Mouse (Mus musculus) heart, embryonic 10.5 days (tissue): ENCODE measurements at regions not wholly inside any gene's neighbourhood (a gene's known extent, or its start where the extent isn't known, plus 50 kb on each side); places are given as distances from the start of the nearest gene placed in this dataset.

Experiments used
- DNase-seq: peaks from one replicate; pipeline ENCODE4 v3.0.0-alpha.2; 2017; ENCODE audit warnings: low spot score
- H3K27ac ChIP-seq: fragments of 300-500 bp; sonication (generic); 2 replicates; pipeline ENCODE4 v1.5.1; 2016; ENCODE audit warnings: mild to moderate bottlenecking
- H3K27me3 ChIP-seq: fragments of 300-500 bp; sonication (generic); 2 replicates; pipeline ENCODE4 v1.6.1; 2016; ENCODE audit warnings: mild to moderate bottlenecking; ENCODE audit not compliant: poor library complexity, insufficient read depth, severe bottlenecking
- H3K36me3 ChIP-seq: fragments of 300-500 bp; sonication (generic); 2 replicates; pipeline ENCODE4 v1.6.1; 2016; ENCODE audit warnings: mild to moderate bottlenecking, moderate library complexity
- H3K4me1 ChIP-seq: fragments of 300-500 bp; sonication (generic); 2 replicates; pipeline ENCODE4 v1.6.1; 2016; ENCODE audit warnings: mild to moderate bottlenecking
- H3K4me3 ChIP-seq: fragments of 300-500 bp; sonication (generic); 2 replicates; pipeline ENCODE4 v1.5.1; 2016; ENCODE audit warnings: mild to moderate bottlenecking, moderate library complexity
- H3K9me3 ChIP-seq: fragments of 300-500 bp; sonication (generic); 2 replicates; pipeline ENCODE4 v1.6.1; 2016; ENCODE audit warnings: mild to moderate bottlenecking, moderate library complexity
- WGBS: fragments of 180-500 bp; shearing (Covaris S2); methylation state at CpG from one replicate; pipeline ENCODE4 v1.1.7; 2016; 5-methylcytosine and 5-hydroxymethylcytosine counted together

GRCm38 (mm10) chr5:47115882-47116281 is 867.1 kb upstream of the Slit2 start:
- no peak overlapping the region for H3K4me3 ChIP-seq
- H3K27me3 ChIP-seq = no peaks in the 10 kb centered on the region
- WGBS = 66% methylated on average over 5 of the region's 5 CpGs
- no peak for DNase-seq
- no peaks in the 10 kb centered on the region for H3K4me1 ChIP-seq
- H3K36me3 ChIP-seq = no peaks in the 10 kb centered on the region
- H3K9me3 ChIP-seq = no peaks in the 10 kb centered on the region
- no peak overlapping the region for H3K27ac ChIP-seq

- H3K4me3 ChIP-seq = no peak overlapping the region
- H3K27ac ChIP-seq = no peak overlapping the region
- H3K4me1 ChIP-seq = no peaks in the 10 kb centered on the region
- H3K36me3 ChIP-seq = no peaks in the 10 kb centered on the region
- DNase-seq = no peak
- H3K9me3 ChIP-seq = no peaks in the 10 kb centered on the region
- no peaks in the 10 kb centered on the region for H3K27me3 ChIP-seq
Observed at GRCm38 (mm10) chr5:47095703-47096102, 887.2 kb upstream of the Slit2 start.

GRCm38 (mm10) chr5:47052942-47053341 is 930.0 kb upstream of the Slit2 start:
- WGBS = 67% methylated on average over 3 of the region's 3 CpGs
- Histone ChIP-seq H3K36me3 (no peaks in the 10 kb centered on the region), H3K27ac (no peak overlapping the region), H3K27me3 (no peaks in the 10 kb centered on the region), H3K4me1 (no peaks in the 10 kb centered on the region), H3K9me3 (no peaks in the 10 kb centered on the region), H3K4me3 (no peak overlapping the region)
- DNase-seq = no peak

DNA sequence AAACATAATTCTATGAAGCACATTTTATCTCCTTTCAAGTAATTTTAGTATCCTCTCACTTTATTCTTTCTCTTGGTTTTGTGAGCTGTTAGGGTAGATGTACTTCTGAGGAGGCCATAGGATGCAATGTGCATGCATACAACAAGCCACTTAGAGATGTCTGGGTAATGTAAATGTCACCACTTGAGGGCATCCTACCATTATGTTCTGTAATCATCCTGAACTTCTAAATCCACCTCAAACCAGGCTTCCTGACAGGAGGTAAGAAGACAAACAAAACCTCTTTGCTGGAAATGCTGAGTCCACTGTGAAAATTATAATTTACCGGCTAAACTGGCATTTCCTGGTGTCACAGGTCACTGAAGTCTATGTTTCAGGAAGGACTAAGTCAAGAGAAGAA is 946.2 kb upstream of the Slit2 start:
- Histone ChIP-seq H3K36me3 (no peaks in the 10 kb centered on the region), H3K27me3 (no peaks in the 10 kb centered on the region), H3K4me3 (no peak overlapping the region), H3K9me3 (no peaks in the 10 kb centered on the region), H3K4me1 (no peaks in the 10 kb centered on the region), H3K27ac (no peak overlapping the region)
- DNase-seq = no peak
- 54% methylated on average over 1 of the region's 1 CpGs for WGBS

GRCm38 (mm10) chr5:47034021-47034420 is 948.9 kb upstream of the Slit2 start:
- Histone ChIP-seq H3K27ac (no peak overlapping the region), H3K27me3 (no peaks in the 10 kb centered on the region), H3K36me3 (no peaks in the 10 kb centered on the region), H3K4me1 (no peaks in the 10 kb centered on the region), H3K4me3 (no peak overlapping the region), H3K9me3 (no peaks in the 10 kb centered on the region)
- 68% methylated on average over 7 of the region's 7 CpGs for WGBS
- no peak for DNase-seq

DNA sequence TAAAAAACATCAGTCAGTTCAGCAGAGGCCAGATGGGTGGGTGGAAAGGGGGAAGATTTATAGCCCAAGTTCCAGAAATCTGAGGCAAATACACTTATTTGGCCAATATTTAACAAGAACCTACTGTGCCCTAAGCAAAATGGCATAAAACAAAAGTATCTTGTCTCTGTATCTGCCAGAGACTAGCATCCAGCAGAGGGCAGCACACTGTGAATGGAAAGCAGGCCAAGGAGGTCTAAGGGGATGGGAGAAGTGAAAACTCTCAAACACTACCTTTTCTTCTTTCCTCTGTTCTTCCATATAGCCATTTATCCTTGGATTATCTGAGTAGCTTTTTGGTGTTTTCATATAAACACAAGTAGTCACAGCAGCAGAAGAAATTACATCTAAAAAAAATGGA is 968.6 kb upstream of the Slit2 start:
- H3K4me3 ChIP-seq = no peak overlapping the region
- H3K36me3 ChIP-seq = no peaks in the 10 kb centered on the region
- no peaks in the 10 kb centered on the region for H3K4me1 ChIP-seq
- H3K27ac ChIP-seq = no peak overlapping the region
- H3K27me3 ChIP-seq = no peaks in the 10 kb centered on the region
- no peaks in the 10 kb centered on the region for H3K9me3 ChIP-seq
- DNase-seq = no peak

DNA sequence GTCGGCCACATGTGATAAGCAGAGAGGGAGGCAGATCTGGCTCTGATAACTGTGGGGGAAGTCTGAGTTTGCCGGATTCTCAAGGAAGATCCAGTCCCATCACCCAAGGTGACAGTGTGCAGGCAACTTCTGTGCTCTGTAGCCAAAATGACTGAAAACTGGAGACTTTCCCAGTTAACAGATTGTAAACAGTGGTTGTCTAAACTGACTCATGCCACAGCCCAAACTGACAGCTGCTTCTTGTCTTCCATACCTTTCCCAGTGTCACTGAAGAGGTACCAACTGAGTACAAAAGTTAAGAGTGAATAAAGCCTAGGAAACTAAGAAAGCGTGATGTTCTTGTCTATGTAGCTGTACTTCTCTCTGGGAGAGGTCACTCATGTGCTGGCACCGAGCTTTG is 990.4 kb upstream of the Slit2 start:
- Histone ChIP-seq H3K4me3 (no peak overlapping the region), H3K27me3 (no peaks in the 10 kb centered on the region), H3K36me3 (no peaks in the 10 kb centered on the region), H3K9me3 (no peaks in the 10 kb centered on the region), H3K27ac (no peak overlapping the region), H3K4me1 (no peaks in the 10 kb centered on the region)
- no peak for DNase-seq
- WGBS = 37% methylated on average over 4 of the region's 4 CpGs

DNA sequence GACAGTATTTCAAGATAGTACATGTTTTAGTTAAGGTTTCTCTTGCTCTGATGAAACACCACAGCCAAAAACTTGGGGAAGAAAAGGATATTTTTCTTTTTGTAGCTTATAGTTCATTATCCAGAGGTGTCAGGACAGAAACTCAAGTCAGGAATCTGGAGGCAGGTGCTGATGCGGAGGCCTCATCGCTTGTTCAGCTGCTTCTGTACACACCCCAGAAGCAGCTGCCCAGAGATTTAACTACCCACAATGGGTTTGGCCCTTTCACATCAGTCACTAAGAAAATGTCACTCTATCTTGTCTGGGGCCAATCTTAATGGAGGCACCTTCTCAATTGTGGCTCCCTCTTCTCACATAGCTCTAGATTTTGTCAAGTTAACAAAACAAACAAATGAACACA is 996.4 kb upstream of the Slit2 start:
- H3K27me3 ChIP-seq = no peaks in the 10 kb centered on the region
- H3K9me3 ChIP-seq = no peaks in the 10 kb centered on the region
- WGBS = 81% methylated on average over 2 of the region's 2 CpGs
- no peak overlapping the region for H3K4me3 ChIP-seq
- no peak overlapping the region for H3K27ac ChIP-seq
- no peaks in the 10 kb centered on the region for H3K36me3 ChIP-seq
- H3K4me1 ChIP-seq = no peaks in the 10 kb centered on the region
- DNase-seq = no peak

DNA sequence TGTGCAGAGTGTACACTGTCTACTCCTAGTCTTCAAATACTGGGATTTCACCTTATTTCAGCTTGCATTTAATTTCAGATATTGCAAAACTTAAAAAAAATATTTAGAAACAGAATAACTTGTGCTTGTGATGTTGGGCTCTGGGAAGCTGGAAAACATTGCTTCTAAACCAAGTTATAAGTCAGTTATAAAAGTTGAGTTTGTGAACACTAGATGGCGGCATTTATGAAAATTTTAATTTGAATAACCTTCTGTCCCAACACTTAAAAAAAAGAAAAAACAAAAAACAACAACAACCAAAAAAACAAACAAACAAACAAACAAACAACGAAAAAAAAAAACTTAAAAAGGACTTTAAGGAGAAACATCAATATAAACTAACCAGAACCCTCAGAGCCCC is 1002.6 kb upstream of the Slit2 start:
- no peaks in the 10 kb centered on the region for H3K4me1 ChIP-seq
- no peak overlapping the region for H3K4me3 ChIP-seq
- H3K9me3 ChIP-seq = no peaks in the 10 kb centered on the region
- no peaks in the 10 kb centered on the region for H3K36me3 ChIP-seq
- 71% methylated on average over 2 of the region's 2 CpGs for WGBS
- no peaks in the 10 kb centered on the region for H3K27me3 ChIP-seq
- no peak for DNase-seq
- H3K27ac ChIP-seq = no peak overlapping the region

DNA sequence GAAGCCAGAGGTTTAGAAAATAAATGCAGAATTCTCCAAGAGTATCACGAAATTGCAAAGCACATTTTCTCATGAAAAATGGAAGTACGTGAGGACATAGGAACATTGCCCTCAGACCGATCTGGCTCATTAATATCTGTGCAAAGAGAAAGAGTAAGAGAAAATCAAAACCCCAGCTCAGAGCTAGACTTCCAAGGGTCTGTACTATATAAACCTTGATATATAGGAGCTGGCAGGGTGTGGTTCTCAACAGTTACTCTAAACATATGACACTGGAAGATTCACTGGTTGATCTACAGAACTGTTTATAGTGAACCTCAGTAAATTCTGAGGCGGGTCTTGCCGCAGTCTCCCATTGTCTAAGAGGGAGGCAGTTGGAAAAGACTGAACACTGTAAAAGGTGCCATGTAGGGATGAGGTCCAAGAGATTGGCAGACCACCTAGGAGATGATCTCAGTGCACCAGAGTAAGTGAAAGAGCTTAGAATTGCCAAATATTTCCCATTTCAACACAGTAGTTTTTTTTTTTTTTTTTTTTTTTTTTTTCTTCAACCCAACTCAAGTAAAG is 1014.0 kb upstream of the Slit2 start:
- Histone ChIP-seq H3K4me1 (no peaks in the 10 kb centered on the region), H3K9me3 (no peaks in the 10 kb centered on the region), H3K4me3 (no peak overlapping the region), H3K36me3 (no peaks in the 10 kb centered on the region), H3K27ac (no peak overlapping the region), H3K27me3 (no peaks in the 10 kb centered on the region)
- no peak for DNase-seq
- 89% methylated on average over 5 of the region's 5 CpGs for WGBS

DNA sequence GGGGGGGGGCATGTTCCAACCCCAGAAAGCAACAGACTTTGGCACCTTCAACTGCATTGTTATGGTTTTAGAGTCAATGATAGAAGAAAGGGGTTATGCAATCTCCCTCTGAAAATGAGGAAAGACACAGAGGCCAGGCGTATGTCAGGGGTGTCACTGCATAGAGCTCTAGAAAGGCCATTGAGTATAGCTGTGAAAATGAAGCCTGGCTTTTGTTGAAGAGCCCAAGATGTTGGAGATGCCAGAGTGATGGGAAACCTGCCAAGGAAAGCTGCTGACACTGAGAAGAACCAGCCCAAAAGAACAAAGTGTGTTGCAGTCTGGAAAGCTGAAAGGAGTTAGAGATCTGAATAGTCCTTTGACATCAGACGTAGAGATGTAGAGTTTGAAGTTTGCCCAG is 1022.2 kb upstream of the Slit2 start:
- Histone ChIP-seq H3K27ac (no peak overlapping the region), H3K9me3 (no peaks in the 10 kb centered on the region), H3K36me3 (no peaks in the 10 kb centered on the region), H3K4me1 (no peaks in the 10 kb centered on the region), H3K27me3 (no peaks in the 10 kb centered on the region), H3K4me3 (no peak overlapping the region)
- 48% methylated on average over 2 of the region's 2 CpGs for WGBS
- no peak for DNase-seq

GRCm38 (mm10) chr5:46926324-46926723 is 1056.6 kb upstream of the Slit2 start:
- WGBS = 87% methylated on average over 7 of the region's 7 CpGs
- no peaks in the 10 kb centered on the region for H3K9me3 ChIP-seq
- no peaks in the 10 kb centered on the region for H3K4me1 ChIP-seq
- no peak for DNase-seq
- no peak overlapping the region for H3K4me3 ChIP-seq
- H3K27ac ChIP-seq = no peak overlapping the region
- no peaks in the 10 kb centered on the region for H3K27me3 ChIP-seq
- H3K36me3 ChIP-seq = no peaks in the 10 kb centered on the region

DNA sequence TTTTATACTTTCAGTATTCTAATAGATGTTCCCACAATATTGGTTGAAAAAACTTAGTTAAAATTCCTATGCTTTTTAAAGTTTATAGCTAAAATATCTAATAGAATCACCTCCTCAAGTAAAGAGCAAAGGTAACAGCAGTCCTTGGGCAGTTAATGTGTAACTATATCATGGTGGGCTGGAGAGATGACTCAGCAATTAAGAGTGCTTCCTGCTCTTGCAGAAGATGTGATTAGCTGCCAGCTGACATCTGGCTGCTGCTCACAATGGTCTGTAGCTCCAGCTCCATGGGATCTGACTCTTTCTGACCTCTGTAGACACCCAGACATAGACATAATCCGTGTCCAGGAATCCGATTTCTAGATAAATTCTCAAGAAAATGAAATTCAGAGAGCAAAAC is 1044.5 kb upstream of the Lcorl start:
- Histone ChIP-seq H3K27me3 (no peaks in the 10 kb centered on the region), H3K4me1 (no peaks in the 10 kb centered on the region), H3K27ac (no peak overlapping the region), H3K9me3 (no peaks in the 10 kb centered on the region), H3K36me3 (no peaks in the 10 kb centered on the region), H3K4me3 (no peak overlapping the region)
- 78% methylated on average over 2 of the region's 2 CpGs for WGBS
- no peak for DNase-seq

DNA sequence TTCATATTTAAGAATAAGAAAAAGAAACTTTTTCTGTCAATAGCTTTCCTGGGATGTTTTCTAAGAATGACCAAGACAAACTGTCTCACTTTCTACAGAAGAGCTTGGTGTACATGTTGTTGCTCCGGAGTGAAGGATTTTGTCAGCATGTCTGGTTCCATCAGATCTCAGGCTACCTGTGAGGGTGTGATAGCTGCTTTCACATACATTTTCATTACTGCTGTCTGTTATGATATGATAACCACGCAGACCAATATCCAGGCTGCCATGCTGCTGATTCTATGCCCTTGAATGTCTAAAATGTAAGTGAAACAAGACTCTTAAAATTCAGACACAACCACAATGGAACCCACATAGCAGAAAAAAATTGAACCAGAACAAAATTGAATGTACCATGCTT is 1036.6 kb upstream of the Lcorl start:
- Histone ChIP-seq H3K9me3 (no peaks in the 10 kb centered on the region), H3K27me3 (no peaks in the 10 kb centered on the region), H3K27ac (no peak overlapping the region), H3K4me3 (no peak overlapping the region), H3K36me3 (no peaks in the 10 kb centered on the region), H3K4me1 (no peaks in the 10 kb centered on the region)
- no peak for DNase-seq
- 69% methylated on average over 2 of the region's 2 CpGs for WGBS
